Mouse (Mus musculus): ENCODE results near the gene Mief1. TPM values are rescaled to one million over a fixed set of nuclear protein-coding genes. Genes with fewer than 3 reads are reported as not detected.

Gene Mief1
- polyA plus RNA-seq, 1 experiment from 2014 or later: 13.2 TPM

DNA sequence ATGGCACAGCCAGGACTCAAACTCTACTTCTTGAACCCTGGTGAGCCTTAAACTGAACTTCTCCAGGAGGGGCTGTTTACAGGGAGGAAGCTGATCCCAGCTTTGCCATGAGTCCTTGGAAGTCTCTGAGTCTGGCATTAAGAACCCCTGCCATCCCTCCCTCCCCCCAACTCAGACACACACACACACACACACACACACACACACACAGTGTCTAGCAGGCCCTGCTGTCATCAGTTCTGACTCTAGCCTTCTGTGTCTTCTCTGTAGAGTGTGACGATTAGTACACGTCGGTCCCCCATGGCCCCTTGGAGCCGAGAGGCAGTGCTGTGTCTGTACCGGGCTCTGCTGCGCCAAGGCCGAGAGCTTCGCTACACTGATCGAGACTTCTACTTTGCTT lies 1.7 kb downstream of the Mief1 start, which contains the start of gene AC140267.1:
AC140267.1 (plus strand) TSS at position 301 of the 400 bp plus-strand sequence.
- peak within 1 kb of the TSS; percentile 71 for H3K4me2 ChIP-seq (replicated peaks; ENCODE audit: low read depth, low read length)
- H3K27me3 ChIP-seq (replicated peaks; ENCODE audit: insufficient read depth, low read length): no peaks in the 10 kb centered on the region
- DNase-seq (ENCODE audit: low spot score): no peak
- 90% methylated on average over 9 of the region's 9 CpGs for WGBS
- 0 out of 2 replicates have a peak within 1 kb of the TSS, but pooled peaks have one; percentile 60 for H3K27ac ChIP-seq (ENCODE audit: low read length)
- H3K9me3 ChIP-seq (ENCODE audit: low read length): no peaks in the 10 kb centered on the region
- H3K9ac ChIP-seq (replicated peaks; ENCODE audit: low read depth): peak within 1 kb of the TSS; percentile 75
- H3K36me3 ChIP-seq (ENCODE audit: insufficient read depth, low read length): peaks cover 18% of the 10 kb centered on the region; the same call in 1 of the 2 replicates
- peak within 1 kb of the TSS; percentile 67 for H3K4me3 ChIP-seq (ENCODE audit: low read depth, low read length)
- H3K4me1 ChIP-seq (ENCODE audit: insufficient read depth, low read depth, low read length): peaks cover 13% of the 10 kb centered on the region; the same call in 1 of the 2 replicates
- ATAC-seq: no peak
- no peak for TF ChIP-seq CTCF (IDR thresholded peaks at IDR 0.05)
- TF ChIP-seq EP300 (IDR thresholded peaks at IDR 0.05): no peak

DNA sequence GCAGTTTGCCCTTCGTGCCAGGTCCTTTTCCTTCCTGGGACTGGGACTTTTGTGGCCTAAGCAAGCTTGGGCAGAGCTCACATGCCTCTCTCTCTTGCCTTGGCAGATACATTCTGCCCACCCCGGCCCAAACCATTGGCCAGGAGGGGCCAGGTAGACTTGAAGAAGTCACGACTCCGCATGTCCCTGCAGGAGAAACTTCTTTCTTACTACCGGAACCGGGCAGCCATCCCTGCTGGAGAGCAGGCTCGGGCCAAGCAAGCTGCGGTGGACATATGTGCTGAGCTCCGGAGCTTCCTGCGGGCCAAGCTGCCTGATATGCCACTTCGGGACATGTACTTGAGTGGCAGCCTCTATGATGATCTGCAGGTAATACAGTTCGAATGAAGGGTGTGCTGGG lies 14.3 kb downstream of the Mief1 start:
- DNase-seq (ENCODE audit: low spot score) (no peak), ATAC-seq (no peak)
- Histone ChIP-seq H3K36me3 (ENCODE audit: insufficient read depth, low read length) (peaks cover 34% of the 10 kb centered on the region), H3K9me3 (ENCODE audit: low read length) (no peaks in the 10 kb centered on the region), H3K4me3 (ENCODE audit: low read depth, low read length) (no peak overlapping the region), H3K4me1 (ENCODE audit: insufficient read depth, low read depth, low read length) (no peaks in the 10 kb centered on the region), H3K27ac (ENCODE audit: low read length) (no peak overlapping the region), H3K27me3 (replicated peaks; ENCODE audit: insufficient read depth, low read length) (no peaks in the 10 kb centered on the region), H3K9ac (replicated peaks; ENCODE audit: low read depth) (no peak overlapping the region), H3K4me2 (replicated peaks; ENCODE audit: low read depth, low read length) (no peak overlapping the region)
- 95% methylated on average over 12 of the region's 12 CpGs for WGBS
- TF ChIP-seq EP300 (IDR thresholded peaks at IDR 0.05): no peak
- TF ChIP-seq CTCF (IDR thresholded peaks at IDR 0.05): no peak

DNA sequence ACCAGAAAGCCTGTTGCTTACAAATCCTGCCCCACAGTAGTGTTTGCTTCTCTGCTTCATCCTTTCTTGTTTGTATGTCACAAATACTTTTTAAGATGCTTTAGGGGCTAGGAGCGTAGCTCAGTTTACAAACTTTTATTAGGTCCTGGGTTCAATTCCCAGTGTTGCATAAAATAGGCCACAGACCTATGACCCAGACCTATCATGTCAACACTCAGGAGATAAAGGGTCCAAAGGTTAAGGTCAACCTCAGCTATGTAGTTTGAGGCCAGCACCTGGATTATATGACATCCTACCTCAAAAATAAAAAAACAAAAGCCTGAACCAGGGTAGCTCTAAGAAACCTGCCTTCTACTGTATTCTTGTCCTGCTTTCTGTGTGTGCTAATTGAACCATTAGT lies 14.8 kb downstream of the Mief1 start:
- peaks cover 34% of the 10 kb centered on the region for H3K36me3 ChIP-seq (ENCODE audit: insufficient read depth, low read length)
- H3K9ac ChIP-seq (replicated peaks; ENCODE audit: low read depth): no peak overlapping the region
- no peaks in the 10 kb centered on the region for H3K4me1 ChIP-seq (ENCODE audit: insufficient read depth, low read depth, low read length)
- no peak overlapping the region for H3K4me2 ChIP-seq (replicated peaks; ENCODE audit: low read depth, low read length)
- no peak for ATAC-seq
- H3K9me3 ChIP-seq (ENCODE audit: low read length): no peaks in the 10 kb centered on the region
- H3K27ac ChIP-seq (ENCODE audit: low read length): no peak overlapping the region
- no peak for TF ChIP-seq EP300 (IDR thresholded peaks at IDR 0.05)
- no peak for TF ChIP-seq CTCF (IDR thresholded peaks at IDR 0.05)
- 100% methylated on average over 1 of the region's 1 CpGs for WGBS
- no peaks in the 10 kb centered on the region for H3K27me3 ChIP-seq (replicated peaks; ENCODE audit: insufficient read depth, low read length)
- H3K4me3 ChIP-seq (ENCODE audit: low read depth, low read length): no peak overlapping the region
- no peak for DNase-seq (ENCODE audit: low spot score)

DNA sequence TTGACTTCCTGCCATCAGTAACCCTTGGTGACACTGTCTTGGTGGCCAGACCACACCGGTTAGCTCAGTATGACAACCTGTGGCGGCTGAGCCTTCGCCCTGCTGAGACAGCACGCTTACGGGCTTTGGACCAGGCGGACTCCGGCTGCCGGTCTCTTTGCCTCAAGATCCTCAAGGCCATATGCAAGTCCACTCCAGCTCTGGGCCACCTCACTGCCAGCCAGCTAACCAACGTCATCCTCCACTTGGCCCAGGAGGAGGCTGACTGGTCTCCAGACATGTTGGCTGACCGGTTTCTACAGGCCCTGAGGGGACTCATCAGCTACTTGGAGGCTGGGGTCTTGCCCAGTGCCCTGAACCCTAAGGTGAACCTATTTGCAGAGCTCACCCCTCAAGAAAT lies 15.9 kb downstream of the Mief1 start:
- H3K4me2 ChIP-seq (replicated peaks; ENCODE audit: low read depth, low read length): no peak overlapping the region
- H3K9ac ChIP-seq (replicated peaks; ENCODE audit: low read depth): no peak overlapping the region
- peaks cover 7% of the 10 kb centered on the region; the same call in 1 of the 2 replicates for H3K4me1 ChIP-seq (ENCODE audit: insufficient read depth, low read depth, low read length)
- H3K9me3 ChIP-seq (ENCODE audit: low read length): no peaks in the 10 kb centered on the region
- H3K4me3 ChIP-seq (ENCODE audit: low read depth, low read length): no peak overlapping the region
- TF ChIP-seq CTCF (IDR thresholded peaks at IDR 0.05): no peak
- TF ChIP-seq EP300 (IDR thresholded peaks at IDR 0.05): no peak
- H3K27ac ChIP-seq (ENCODE audit: low read length): no peak overlapping the region
- ATAC-seq (no peak), DNase-seq (ENCODE audit: low spot score) (no peak)
- WGBS: 94% methylated on average over 10 of the region's 10 CpGs
- no peaks in the 10 kb centered on the region for H3K27me3 ChIP-seq (replicated peaks; ENCODE audit: insufficient read depth, low read length)
- peaks cover 34% of the 10 kb centered on the region for H3K36me3 ChIP-seq (ENCODE audit: insufficient read depth, low read length)

DNA sequence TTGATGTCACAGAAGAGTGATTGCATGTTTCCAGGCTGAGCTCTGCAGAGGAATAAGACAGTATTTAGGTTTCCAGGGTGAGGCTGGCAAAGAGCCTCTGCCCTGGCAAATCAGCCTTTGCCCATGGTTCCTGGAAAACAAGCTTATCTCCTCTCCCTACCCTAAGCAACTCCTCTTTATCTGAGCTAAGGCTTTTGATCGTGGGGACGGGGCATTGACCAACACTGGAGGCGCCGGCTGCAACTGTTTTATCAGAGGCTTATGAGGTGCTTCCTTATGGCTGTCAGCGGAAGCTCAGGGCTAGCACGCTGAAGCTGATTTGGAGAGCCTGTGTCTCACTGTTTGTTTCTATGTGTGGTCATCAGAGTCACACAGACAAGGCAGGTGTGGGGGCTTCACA lies 16.8 kb downstream of the Mief1 start:
- Histone ChIP-seq H3K9me3 (ENCODE audit: low read length) (no peaks in the 10 kb centered on the region), H3K27ac (ENCODE audit: low read length) (no peak overlapping the region), H3K4me2 (replicated peaks; ENCODE audit: low read depth, low read length) (no peak overlapping the region), H3K27me3 (replicated peaks; ENCODE audit: insufficient read depth, low read length) (no peaks in the 10 kb centered on the region), H3K4me3 (ENCODE audit: low read depth, low read length) (no peak overlapping the region), H3K36me3 (ENCODE audit: insufficient read depth, low read length) (peaks cover 34% of the 10 kb centered on the region), H3K4me1 (ENCODE audit: insufficient read depth, low read depth, low read length) (peaks cover 7% of the 10 kb centered on the region; the same call in 1 of the 2 replicates), H3K9ac (replicated peaks; ENCODE audit: low read depth) (no peak overlapping the region)
- peak; percentile 34 for DNase-seq (ENCODE audit: low spot score)
- ATAC-seq: no peak
- TF ChIP-seq CTCF (IDR thresholded peaks at IDR 0.05): no peak
- TF ChIP-seq EP300 (IDR thresholded peaks at IDR 0.05): no peak
- WGBS: 71% methylated on average over 6 of the region's 6 CpGs

DNA sequence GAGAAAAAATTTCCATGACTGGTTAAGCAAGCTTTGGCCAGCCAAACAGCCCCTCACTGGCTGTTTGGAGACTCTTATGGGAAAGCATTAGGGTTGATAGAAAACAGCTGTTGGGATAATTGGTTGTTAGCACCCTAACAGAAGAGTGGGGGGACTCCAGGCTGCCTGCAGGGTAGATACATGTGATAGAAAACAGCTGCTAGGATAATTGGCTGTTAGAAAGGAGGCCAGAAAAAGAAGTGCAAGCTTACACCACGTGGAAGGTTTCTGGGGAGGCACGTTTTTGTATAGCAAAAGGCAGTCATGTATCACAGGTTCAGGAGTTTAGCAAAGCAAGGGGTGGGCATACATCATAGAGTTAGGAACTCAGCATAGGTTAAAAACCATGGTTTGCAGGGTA lies 19.7 kb downstream of the Mief1 start:
- WGBS: 42% methylated on average over 2 of the region's 2 CpGs
- Histone ChIP-seq H3K27ac (ENCODE audit: low read length) (peak overlapping the region; percentile 100), H3K27me3 (replicated peaks; ENCODE audit: insufficient read depth, low read length) (no peaks in the 10 kb centered on the region), H3K4me2 (replicated peaks; ENCODE audit: low read depth, low read length) (no peak overlapping the region), H3K9ac (replicated peaks; ENCODE audit: low read depth) (no peak overlapping the region), H3K9me3 (ENCODE audit: low read length) (no peaks in the 10 kb centered on the region), H3K4me1 (ENCODE audit: insufficient read depth, low read depth, low read length) (peaks cover 18% of the 10 kb centered on the region; the same call in 1 of the 2 replicates), H3K4me3 (ENCODE audit: low read depth, low read length) (no peak overlapping the region), H3K36me3 (ENCODE audit: insufficient read depth, low read length) (peaks cover 29% of the 10 kb centered on the region)
- no peak for ATAC-seq
- DNase-seq (ENCODE audit: low spot score): peak; percentile 85
- no peak for TF ChIP-seq CTCF (IDR thresholded peaks at IDR 0.05)
- no peak for TF ChIP-seq EP300 (IDR thresholded peaks at IDR 0.05)

DNA sequence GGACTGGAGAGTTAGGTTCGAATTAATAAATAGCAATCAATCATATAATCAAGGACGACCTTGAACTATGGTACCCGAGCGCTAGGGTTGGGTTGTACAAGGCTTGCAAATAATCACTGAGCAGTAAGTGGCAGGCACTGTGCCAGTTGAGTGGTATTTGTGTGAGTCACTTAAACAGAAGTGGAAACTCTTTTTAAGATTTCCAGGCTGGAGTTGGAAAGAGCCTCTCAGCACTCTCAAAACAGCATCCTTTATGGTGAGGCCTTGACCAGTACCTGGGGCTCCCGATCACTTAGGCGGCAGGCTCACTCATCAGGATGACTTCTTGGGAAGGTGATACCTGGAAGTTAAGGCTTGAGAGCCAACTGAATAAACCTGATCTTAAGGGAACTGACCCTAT lies 20.4 kb downstream of the Mief1 start:
- no peaks in the 10 kb centered on the region for H3K9me3 ChIP-seq (ENCODE audit: low read length)
- DNase-seq (ENCODE audit: low spot score) (peak; percentile 88), ATAC-seq (no peak)
- peak overlapping the region; percentile 99 for H3K4me3 ChIP-seq (ENCODE audit: low read depth, low read length)
- WGBS: 32% methylated on average over 6 of the region's 6 CpGs
- H3K9ac ChIP-seq (replicated peaks; ENCODE audit: low read depth): peak overlapping the region; percentile 54
- peaks cover 18% of the 10 kb centered on the region; the same call in 1 of the 2 replicates for H3K4me1 ChIP-seq (ENCODE audit: insufficient read depth, low read depth, low read length)
- TF ChIP-seq CTCF (IDR thresholded peaks at IDR 0.05): no peak
- TF ChIP-seq EP300 (IDR thresholded peaks at IDR 0.05): no peak
- H3K27ac ChIP-seq (ENCODE audit: low read length): peak overlapping the region; percentile 100
- peak overlapping the region; percentile 94 for H3K4me2 ChIP-seq (replicated peaks; ENCODE audit: low read depth, low read length)
- no peaks in the 10 kb centered on the region for H3K27me3 ChIP-seq (replicated peaks; ENCODE audit: insufficient read depth, low read length)
- peaks cover 22% of the 10 kb centered on the region for H3K36me3 ChIP-seq (ENCODE audit: insufficient read depth, low read length)
